Mouse (Mus musculus) heart, embryonic 14.5 days (tissue): ENCODE results near the gene Tbrg4. TPM values are rescaled to one million over a fixed set of nuclear protein-coding genes. Genes with fewer than 3 reads are reported as not detected.
"Not testable (repeated sequence)": the region's sequence is repeated elsewhere in the genome, so short reads cannot be mapped to it uniquely, and the experiment has no call there.

Experiments
- ATAC-seq: fragments of 200-750 bp; cut with Nextera tagmentation; 2 replicates; pipeline ENCODE4 v1.8.0; 2017; ENCODE audit warnings: low read depth, moderate TSS enrichment; ENCODE audit not compliant: insufficient number of reproducible peaks, insufficient read depth, low FRiP score
- H3K27ac ChIP-seq, 2 experiments: fragments of 200-500 bp in 1 of 2; fragments of 300-500 bp in 1 of 2; sonication (generic) in 1 of 2; replicated peaks in 1 of 2; 2 replicates each; pipeline ENCODE4 v1.5.1; 2012 to 2014; ENCODE audit warnings: low read depth in 2 of 2, low read length in 2 of 2, control low read depth in 1 of 2, mild to moderate bottlenecking in 1 of 2, mixed read lengths in 1 of 2; ENCODE audit not compliant: control insufficient read depth in 1 of 2, insufficient read depth in 1 of 2
- H3K27me3 ChIP-seq: fragments of 300-500 bp; sonication (generic); 2 replicates; pipeline ENCODE4 v1.6.1; 2014; ENCODE audit warnings: mild to moderate bottlenecking, low read length, control low read depth; ENCODE audit not compliant: control insufficient read depth, insufficient read depth
- H3K36me3 ChIP-seq: fragments of 300-500 bp; sonication (generic); 2 replicates; pipeline ENCODE4 v1.6.1; 2014; ENCODE audit warnings: mild to moderate bottlenecking, control low read depth, low read length, mixed read lengths; ENCODE audit not compliant: control insufficient read depth, insufficient read depth
- H3K4me1 ChIP-seq, 2 experiments: fragments of 200-500 bp in 1 of 2; fragments of 300-500 bp in 1 of 2; sonication (generic) in 1 of 2; 2 replicates each; pipeline ENCODE4 v1.6.1; 2012 to 2014; ENCODE audit warnings: low read length in 2 of 2, control low read depth in 1 of 2, mixed read lengths in 1 of 2; ENCODE audit not compliant: control insufficient read depth in 2 of 2, insufficient read depth in 2 of 2
- H3K4me2 ChIP-seq: fragments of 300-500 bp; sonication (generic); 2 replicates; pipeline ENCODE4 v1.6.1; 2014; ENCODE audit warnings: mild to moderate bottlenecking, low read length
- H3K4me3 ChIP-seq, 2 experiments: fragments of 200-500 bp in 1 of 2; fragments of 300-500 bp in 1 of 2; sonication (generic) in 1 of 2; 2 replicates each; pipeline ENCODE4 v1.5.1; 2012 to 2014; ENCODE audit warnings: low read length in 2 of 2, mild to moderate bottlenecking in 2 of 2, control low read depth in 1 of 2, low read depth in 1 of 2, moderate library complexity in 1 of 2; ENCODE audit not compliant: control insufficient read depth in 1 of 2, insufficient read depth in 1 of 2
- H3K9ac ChIP-seq: fragments of 300-500 bp; sonication (generic); 2 replicates; pipeline ENCODE4 v1.6.1; 2014; ENCODE audit warnings: mild to moderate bottlenecking, low read length
- H3K9me3 ChIP-seq: fragments of 300-500 bp; sonication (generic); 2 replicates; pipeline ENCODE4 v1.6.1; 2016; ENCODE audit warnings: low read length, control low read depth; ENCODE audit not compliant: control insufficient read depth
- WGBS: fragments of 180-500 bp; shearing (Covaris S2); extraction: QIAGEN DNeasy Blood & Tissue Kit; methylation state at CpG from one replicate; pipeline ENCODE4 v1.1.7; 2014; 5-methylcytosine and 5-hydroxymethylcytosine counted together
- polyA plus RNA-seq: library from polyadenylated mRNA; unstranded; fragments of >200 nt; fragmentation: Nextera tagmentation; extraction: Ambion mirVana; gene quantifications from 2 replicates; pipeline ENCODE4 v1.2.1, GENCODE M21; 2014

The Tbrg4 gene
- polyA plus RNA-seq, 1 experiment from 2014 or later: 34.8 TPM

GRCm38 (mm10) chr11:6661206-6661605, 35.3 kb upstream of the Tbrg4 start:
- Histone ChIP-seq H3K9me3 (no peaks in the 10 kb centered on the region), H3K4me1 (peaks cover 0 to 2% of the 10 kb centered on the region in 2 experiments; a peak in 2 of 4 replicates), H3K4me3 (no peak overlapping the region), H3K36me3 (no peaks in the 10 kb centered on the region), H3K9ac (no peak overlapping the region), H3K4me2 (no peak overlapping the region), H3K27me3 (peaks cover 4% of the 10 kb centered on the region; the same call in 1 of the 2 replicates), H3K27ac (no peak overlapping the region)
- ATAC-seq: no peak
- WGBS: 78% methylated on average over 14 of the region's 14 CpGs

GRCm38 (mm10) chr11:6658271-6658670, 32.4 kb upstream of the Tbrg4 start, which contains the start of gene Ramp3:
Gene Ramp3 (plus strand): TSS chr11:6658521.
- H3K27me3 ChIP-seq: peaks cover 13% of the 10 kb centered on the region; the same call in 1 of the 2 replicates
- WGBS: 0% methylated on average over 18 of the region's 18 CpGs
- H3K4me1 ChIP-seq: peaks cover 0 to 2% of the 10 kb centered on the region in 2 experiments; a peak in 2 of 4 replicates
- no peaks in the 10 kb centered on the region for H3K36me3 ChIP-seq
- no peak within 1 kb of the TSS for H3K27ac ChIP-seq
- peak within 1 kb of the TSS; percentile 79 for H3K4me2 ChIP-seq
- H3K9me3 ChIP-seq: no peaks in the 10 kb centered on the region
- peak within 1 kb of the TSS; percentile 54; the same call in 1 of the 2 replicates for H3K9ac ChIP-seq
- peak; percentile 32; the same call in 1 of the 2 replicates for ATAC-seq
- H3K4me3 ChIP-seq: peak within 1 kb of the TSS; percentile 40 to 47

DNA sequence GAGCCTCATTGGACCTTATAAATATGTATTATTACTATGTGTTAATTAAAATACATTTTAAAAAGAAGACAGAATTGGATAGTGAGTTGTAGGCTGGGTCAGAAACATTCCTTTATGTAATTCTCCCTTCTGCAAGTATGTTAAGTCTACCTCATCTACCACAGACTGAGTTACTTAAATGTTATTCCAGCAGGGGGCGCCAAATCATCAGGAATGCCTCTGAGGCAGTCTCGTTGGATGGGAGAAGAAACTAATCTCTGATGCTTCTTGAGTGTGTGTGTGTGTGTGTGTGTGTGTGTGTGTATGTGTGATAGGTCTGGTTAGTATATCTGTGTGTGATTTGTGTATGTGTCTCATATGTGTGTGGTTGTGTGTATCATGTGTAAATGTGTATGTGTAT, 29.0 kb upstream of the Tbrg4 start:
- no peaks in the 10 kb centered on the region for H3K9me3 ChIP-seq
- H3K36me3 ChIP-seq: no peaks in the 10 kb centered on the region
- peaks cover 13% of the 10 kb centered on the region; the same call in 1 of the 2 replicates for H3K27me3 ChIP-seq
- H3K4me1 ChIP-seq: peaks cover 0 to 2% of the 10 kb centered on the region in 2 experiments; a peak in 2 of 4 replicates
- 2% methylated on average over 2 of the region's 2 CpGs for WGBS
- H3K27ac ChIP-seq: no peak overlapping the region
- H3K4me3 ChIP-seq: no peak overlapping the region
- no peak overlapping the region for H3K9ac ChIP-seq
- no peak for ATAC-seq
- no peak overlapping the region for H3K4me2 ChIP-seq

- H3K4me2 ChIP-seq, H3K27ac ChIP-seq, H3K36me3 ChIP-seq, ATAC-seq, H3K4me1 ChIP-seq, H3K4me3 ChIP-seq, H3K9ac ChIP-seq, H3K27me3 ChIP-seq, H3K9me3 ChIP-seq: not testable (repeated sequence)
- 66% methylated on average over 3 of the region's 3 CpGs for WGBS
These were observed 27.1 kb upstream of the Tbrg4 start for GRCm38 (mm10) chr11:6652978-6653377.

GRCm38 (mm10) chr11:6650519-6650918, 24.7 kb upstream of the Tbrg4 start:
- WGBS: 66% methylated on average over 7 of the region's 7 CpGs
- no peaks in the 10 kb centered on the region for H3K36me3 ChIP-seq
- no peak for ATAC-seq

GRCm38 (mm10) chr11:6647831-6648724, 22.2 kb upstream of the Tbrg4 start:
- Histone ChIP-seq H3K36me3 (no peaks in the 10 kb centered on the region), H3K9ac (no peak overlapping the region), H3K4me2 (no peak overlapping the region), H3K4me3 (no peak overlapping the region), H3K27ac (no peak overlapping the region), H3K4me1 (no peaks in the 10 kb centered on the region), H3K27me3 (no peaks in the 10 kb centered on the region; the same call in 1 of the 2 replicates), H3K9me3 (no peaks in the 10 kb centered on the region)
- WGBS: 51% methylated on average over 9 of the region's 9 CpGs
- ATAC-seq: no peak

More at GRCm38 (mm10) chr11:6650519-6650918, 24.7 kb upstream of the Tbrg4 start:
- Histone ChIP-seq H3K4me3 (no peak overlapping the region), H3K9ac (no peak overlapping the region), H3K27me3 (peaks cover 5% of the 10 kb centered on the region; the same call in 1 of the 2 replicates), H3K9me3 (no peaks in the 10 kb centered on the region), H3K27ac (no peak overlapping the region), H3K4me2 (no peak overlapping the region), H3K4me1 (no peaks in the 10 kb centered on the region)

DNA sequence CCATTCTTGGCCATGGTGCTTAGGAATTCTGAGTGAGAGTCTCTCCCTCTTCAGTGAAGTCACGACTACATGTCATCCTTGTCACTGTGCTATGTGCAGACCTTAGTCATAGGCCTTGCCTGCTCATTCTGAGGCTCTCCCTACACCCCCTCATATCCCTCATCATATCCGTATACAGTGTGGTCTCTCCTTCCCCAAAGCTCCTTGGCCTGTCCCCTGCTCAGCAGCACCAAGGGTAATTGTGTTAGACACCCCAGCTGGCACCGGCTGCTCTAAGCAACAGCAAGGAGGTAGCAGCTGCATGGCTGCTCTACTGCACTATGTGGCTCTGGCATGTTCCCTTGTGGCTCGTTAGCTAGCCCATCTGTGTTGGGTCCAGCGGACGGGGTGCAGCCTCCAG, 18.7 kb upstream of the Tbrg4 start:
- no peak overlapping the region for H3K4me2 ChIP-seq
- no peaks in the 10 kb centered on the region for H3K36me3 ChIP-seq
- ATAC-seq: no peak
- no peak overlapping the region for H3K27ac ChIP-seq
- H3K9ac ChIP-seq: no peak overlapping the region
- 72% methylated on average over 6 of the region's 6 CpGs for WGBS
- no peaks in the 10 kb centered on the region for H3K9me3 ChIP-seq
- no peaks in the 10 kb centered on the region for H3K4me1 ChIP-seq
- H3K4me3 ChIP-seq: no peak overlapping the region
- no peaks in the 10 kb centered on the region for H3K27me3 ChIP-seq
